Mouse (Mus musculus): ENCODE measurements around the gene Gm8232. TPM values are rescaled to one million over a fixed set of nuclear protein-coding genes. Genes with fewer than 3 reads are reported as not detected.
"Not testable (repeated sequence)": the region's sequence is repeated elsewhere in the genome, so short reads cannot be mapped to it uniquely, and the experiment has no call there.

Gene Gm8232
- polyA plus RNA-seq (2016; fragmentation: Nextera tagmentation; extraction: Ambion mirVana), result not detected in 2 replicates

- H3K4me2 ChIP-seq (replicated peaks); H3K27me3 ChIP-seq (replicated peaks); H3K4me3 ChIP-seq; H3K27ac ChIP-seq; H3K9ac ChIP-seq; H3K4me1 ChIP-seq; H3K36me3 ChIP-seq; H3K9me3 ChIP-seq; ATAC-seq (ENCODE audit: low FRiP score, low read depth): not testable (repeated sequence)
- WGBS, result 89% methylated on average over 3 of the region's 3 CpGs
These were observed at the start of gene Gm8232 for GRCm38 (mm10) chr14:44433335-44433734. Gene Gm8232, plus strand, starts transcription at chr14:44433635.

- H3K27me3 ChIP-seq (replicated peaks); H3K4me2 ChIP-seq (replicated peaks); H3K9ac ChIP-seq; H3K4me3 ChIP-seq; H3K36me3 ChIP-seq; H3K27ac ChIP-seq; H3K4me1 ChIP-seq; H3K9me3 ChIP-seq; ATAC-seq (ENCODE audit: low FRiP score, low read depth): not testable (repeated sequence)
- WGBS, result 86% methylated on average over 4 of the region's 4 CpGs
These were observed 49.2 kb upstream of the Gm8232 start for GRCm38 (mm10) chr14:44384233-44384632.

GRCm38 (mm10) chr14:44410588-44410987, 22.8 kb upstream of the Gm8232 start, which contains the start of gene Gm3371:
Gene Gm3371, minus strand, starts transcription at chr14:44410688.
- not testable (repeated sequence) for H3K4me2 ChIP-seq (replicated peaks); H3K9me3 ChIP-seq; ATAC-seq (ENCODE audit: low FRiP score, low read depth); H3K27me3 ChIP-seq (replicated peaks); H3K4me3 ChIP-seq; H3K4me1 ChIP-seq; H3K36me3 ChIP-seq; H3K9ac ChIP-seq; H3K27ac ChIP-seq
- WGBS, result no CpG with 5 or more reads among the region's 2 CpGs

Other genes starting within 250 kb of the Gm8232 start
- gene Gm8212, start 236.0 kb upstream of the Gm8232 start, polyA plus RNA-seq (2016; fragmentation: Nextera tagmentation; extraction: Ambion mirVana), result not detected in 2 replicates
- not detected in 2 replicates for gene 4930503E14Rik, start 220.4 kb upstream of the Gm8232 start, polyA plus RNA-seq (2016; fragmentation: Nextera tagmentation; extraction: Ambion mirVana)
- not detected in 2 replicates for gene Gm8220, start 148.1 kb upstream of the Gm8232 start, polyA plus RNA-seq (2016; fragmentation: Nextera tagmentation; extraction: Ambion mirVana)
- not detected in 2 replicates for gene Gm5930, start 95.1 kb upstream of the Gm8232 start, polyA plus RNA-seq (2016; fragmentation: Nextera tagmentation; extraction: Ambion mirVana)
- gene Gm8229, start 68.3 kb upstream of the Gm8232 start, polyA plus RNA-seq (2016; fragmentation: Nextera tagmentation; extraction: Ambion mirVana), result not detected in 2 replicates
- not detected in 2 replicates for gene Gm3371, start 22.9 kb upstream of the Gm8232 start, polyA plus RNA-seq (2016; fragmentation: Nextera tagmentation; extraction: Ambion mirVana)
- 0.23 TPM in 1 of 2 replicates, not detected in the other for gene BC061237, start 58.8 kb downstream of the Gm8232 start, polyA plus RNA-seq (2016; fragmentation: Nextera tagmentation; extraction: Ambion mirVana)
- not detected in 2 replicates for gene Gm17093, start 84.6 kb downstream of the Gm8232 start, polyA plus RNA-seq (2016; fragmentation: Nextera tagmentation; extraction: Ambion mirVana)
- gene Gm8247, start 149.5 kb downstream of the Gm8232 start, polyA plus RNA-seq (2016; fragmentation: Nextera tagmentation; extraction: Ambion mirVana), result not detected in 2 replicates
- not detected in 2 replicates for gene Gm5624, start 194.3 kb downstream of the Gm8232 start, polyA plus RNA-seq (2016; fragmentation: Nextera tagmentation; extraction: Ambion mirVana)